Mouse (Mus musculus): ENCODE data around the gene Fam178b. TPM values are rescaled to one million over a fixed set of nuclear protein-coding genes. Genes with fewer than 3 reads are reported as not detected.
A peak's percentile ranks its signal among the peaks of the same experiment; 100 is the strongest.

Gene Fam178b
- polyA plus RNA-seq, 1 experiment from 2014 or later: 3.4 TPM

GRCm38 (mm10) chr1:36523332-36524013, 159.5 kb downstream of the Fam178b start:
- WGBS: 56% methylated on average over 9 of the region's 9 CpGs
- H3K27me3 ChIP-seq: no peaks in the 10 kb centered on the region
- H3K4me3 ChIP-seq: no peak overlapping the region
- H3K27ac ChIP-seq: 0 out of 2 replicates have a peak overlapping the region, but pooled peaks have one; percentile 18
- no peaks in the 10 kb centered on the region; the same call in 1 of the 2 replicates for H3K4me1 ChIP-seq
- H3K9ac ChIP-seq: no peak overlapping the region
- no peak for ATAC-seq (ENCODE audit: borderline replicate concordance, extremely low read depth, low FRiP score, low TSS enrichment)
- H3K9me3 ChIP-seq: no peaks in the 10 kb centered on the region
- no peak overlapping the region for H3K4me2 ChIP-seq
- peaks cover 69% of the 10 kb centered on the region for H3K36me3 ChIP-seq

DNA sequence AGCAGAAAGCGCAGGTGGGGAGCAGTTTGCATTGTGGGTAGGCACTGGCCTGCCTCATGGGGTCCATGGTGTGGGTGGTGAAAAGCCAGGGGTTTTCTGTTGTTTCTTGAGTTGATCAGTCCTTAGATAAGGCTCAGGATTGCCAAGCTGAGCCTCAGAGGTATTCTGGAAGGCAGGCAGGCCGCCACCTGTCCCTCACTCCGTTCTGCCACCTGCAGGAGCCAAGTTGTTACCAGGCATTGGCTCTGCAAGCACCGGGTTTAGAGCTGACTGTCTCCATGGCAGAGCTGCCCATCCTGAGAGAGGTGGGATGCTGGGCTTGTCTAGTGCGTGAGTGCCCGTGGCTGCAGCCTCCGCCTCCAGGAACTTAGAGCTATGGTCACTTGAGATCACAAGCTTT, 160.8 kb downstream of the Fam178b start:
- no peak overlapping the region for H3K27ac ChIP-seq
- peaks cover 69% of the 10 kb centered on the region for H3K36me3 ChIP-seq
- no peak for ATAC-seq (ENCODE audit: borderline replicate concordance, extremely low read depth, low FRiP score, low TSS enrichment)

GRCm38 (mm10) chr1:36519626-36520025, 163.4 kb downstream of the Fam178b start:
- Histone ChIP-seq H3K4me2 (no peak overlapping the region), H3K27me3 (no peaks in the 10 kb centered on the region), H3K9me3 (no peaks in the 10 kb centered on the region), H3K27ac (no peak overlapping the region), H3K36me3 (peaks cover 46% of the 10 kb centered on the region), H3K9ac (no peak overlapping the region), H3K4me1 (peaks cover 6% of the 10 kb centered on the region), H3K4me3 (no peak overlapping the region)
- ATAC-seq (ENCODE audit: borderline replicate concordance, extremely low read depth, low FRiP score, low TSS enrichment): no peak
- WGBS: 67% methylated on average over 11 of the region's 11 CpGs

More for the DNA sequence above, 160.8 kb downstream of the Fam178b start:
- no peaks in the 10 kb centered on the region for H3K4me1 ChIP-seq
- H3K4me2 ChIP-seq: no peak overlapping the region
- 84% methylated on average over 7 of the region's 7 CpGs for WGBS
- no peaks in the 10 kb centered on the region for H3K27me3 ChIP-seq
- H3K4me3 ChIP-seq: no peak overlapping the region
- no peak overlapping the region for H3K9ac ChIP-seq
- H3K9me3 ChIP-seq: no peaks in the 10 kb centered on the region

- Histone ChIP-seq H3K27ac (no peak overlapping the region), H3K4me3 (no peak overlapping the region), H3K4me1 (peaks cover 19% of the 10 kb centered on the region), H3K9me3 (no peaks in the 10 kb centered on the region), H3K4me2 (no peak overlapping the region), H3K9ac (no peak overlapping the region), H3K36me3 (peaks cover 38% of the 10 kb centered on the region), H3K27me3 (no peaks in the 10 kb centered on the region)
- 81% methylated on average over 3 of the region's 3 CpGs for WGBS
- no peak for ATAC-seq (ENCODE audit: borderline replicate concordance, extremely low read depth, low FRiP score, low TSS enrichment)
Measured at GRCm38 (mm10) chr1:36518259-36518658, 164.7 kb downstream of the Fam178b start.

DNA sequence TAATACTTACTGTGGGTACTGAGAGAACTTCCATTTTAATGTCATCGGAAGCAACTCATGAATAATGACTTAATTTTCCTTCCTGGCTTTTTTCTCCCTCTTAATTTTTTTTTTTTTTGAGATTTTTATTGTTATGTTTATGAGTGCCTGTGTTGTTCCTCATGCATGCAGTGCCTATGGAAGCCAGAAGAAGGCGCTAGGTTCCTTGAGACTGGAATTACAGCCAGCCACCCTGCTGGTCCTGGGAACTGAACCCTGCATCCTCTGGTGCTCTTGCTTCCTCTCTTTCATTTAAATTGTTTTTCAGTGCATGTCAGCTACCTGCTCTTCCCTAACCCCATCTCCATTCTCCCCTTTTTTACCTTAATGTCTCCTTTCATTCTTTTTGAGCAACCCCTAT, 169.3 kb downstream of the Fam178b start:
- no peak for ATAC-seq (ENCODE audit: borderline replicate concordance, extremely low read depth, low FRiP score, low TSS enrichment)
- Histone ChIP-seq H3K4me1 (peaks cover 25% of the 10 kb centered on the region), H3K4me3 (peak overlapping the region; percentile 100), H3K9ac (peak overlapping the region; percentile 90), H3K4me2 (peak overlapping the region; percentile 97), H3K27me3 (no peaks in the 10 kb centered on the region), H3K9me3 (0 out of 2 replicates have a peak, but pooled peaks cover 3% of the 10 kb centered on the region), H3K36me3 (0 out of 2 replicates have a peak, but pooled peaks cover 2% of the 10 kb centered on the region), H3K27ac (no peak overlapping the region)
- WGBS: 50% methylated on average over 2 of the region's 2 CpGs

DNA sequence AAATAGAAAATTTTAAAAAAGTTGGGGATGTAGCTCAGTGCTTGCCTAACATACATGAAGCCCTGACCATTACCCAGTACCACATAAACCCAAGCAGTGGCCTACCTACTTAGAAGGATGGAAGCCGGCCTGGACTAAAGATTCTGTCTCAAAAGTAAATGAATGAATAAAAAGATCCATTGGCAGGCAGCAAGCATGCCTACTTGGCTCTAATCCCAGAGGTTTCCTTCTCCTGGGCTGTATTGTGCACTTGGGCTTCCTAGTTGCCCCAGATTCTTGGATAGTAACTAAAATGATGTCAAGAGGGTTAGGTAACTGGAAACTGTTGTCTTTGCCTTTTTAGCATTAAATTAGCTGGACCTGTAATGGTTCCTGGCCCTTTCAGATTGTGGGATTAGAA, 169.7 kb downstream of the Fam178b start:
- Histone ChIP-seq H3K27ac (no peak overlapping the region), H3K27me3 (no peaks in the 10 kb centered on the region), H3K4me3 (peak overlapping the region; percentile 100), H3K4me2 (peak overlapping the region; percentile 97), H3K36me3 (no peaks in the 10 kb centered on the region), H3K9me3 (0 out of 2 replicates have a peak, but pooled peaks cover 3% of the 10 kb centered on the region), H3K4me1 (peaks cover 25% of the 10 kb centered on the region), H3K9ac (peak overlapping the region; percentile 90)
- 0% methylated on average over 1 of the region's 1 CpGs for WGBS
- no peak for ATAC-seq (ENCODE audit: borderline replicate concordance, extremely low read depth, low FRiP score, low TSS enrichment)

- H3K4me3 ChIP-seq: peak overlapping the region; percentile 100
- H3K9me3 ChIP-seq: 0 out of 2 replicates have a peak, but pooled peaks cover 3% of the 10 kb centered on the region
- no peaks in the 10 kb centered on the region for H3K36me3 ChIP-seq
- H3K27ac ChIP-seq: peak overlapping the region; percentile 99
- H3K27me3 ChIP-seq: no peaks in the 10 kb centered on the region
- H3K4me1 ChIP-seq: peaks cover 25% of the 10 kb centered on the region
- H3K9ac ChIP-seq: peak overlapping the region; percentile 90
- ATAC-seq (ENCODE audit: borderline replicate concordance, extremely low read depth, low FRiP score, low TSS enrichment): no peak
- H3K4me2 ChIP-seq: peak overlapping the region; percentile 97
- WGBS: 1% methylated on average over 16 of the region's 16 CpGs
Measured at GRCm38 (mm10) chr1:36512966-36513280, 170.1 kb downstream of the Fam178b start.

Small RNA genes lying within 50 kb of the gene (microRNA-seq; reads per million reads assigned to microRNA genes)
- gene Gm24133: not detected

Other genes with a start within 250 kb of the Fam178b start
- 47.0 and 49.5 TPM in 2 replicates for gene Lman2l, start 237.9 kb downstream of the Fam178b start, polyA plus RNA-seq (2015; fragmentation: Nextera tagmentation; extraction: Ambion mirVana)
- 10.8 and 12.5 TPM in 2 replicates for gene Cnnm4, start 211.6 kb downstream of the Fam178b start, polyA plus RNA-seq (2015; fragmentation: Nextera tagmentation; extraction: Ambion mirVana)
- 3.2 TPM in 2 replicates for gene Cnnm3, start 171.3 kb downstream of the Fam178b start, polyA plus RNA-seq (2015; fragmentation: Nextera tagmentation; extraction: Ambion mirVana)
- gene Ankrd23, start 146.3 kb downstream of the Fam178b start, polyA plus RNA-seq (2015; fragmentation: Nextera tagmentation; extraction: Ambion mirVana): 12.4 and 15.9 TPM in 2 replicates
- gene Gm42417, start 143.8 kb downstream of the Fam178b start, polyA plus RNA-seq (2015; fragmentation: Nextera tagmentation; extraction: Ambion mirVana): 0.25 TPM in 1 of 2 replicates, not detected in the other
- gene Ankrd39, start 135.7 kb downstream of the Fam178b start, polyA plus RNA-seq (2015; fragmentation: Nextera tagmentation; extraction: Ambion mirVana): 20.3 and 26.0 TPM in 2 replicates
- gene Sema4c, start 124.8 kb downstream of the Fam178b start, polyA plus RNA-seq (2015; fragmentation: Nextera tagmentation; extraction: Ambion mirVana): 19.3 and 19.9 TPM in 2 replicates
- gene Cox5b, start 8.3 kb upstream of the Fam178b start, polyA plus RNA-seq (2015; fragmentation: Nextera tagmentation; extraction: Ambion mirVana): 506 and 539 TPM in 2 replicates
- not detected in 2 replicates for gene 4933424G06Rik, start 27.0 kb upstream of the Fam178b start, polyA plus RNA-seq (2015; fragmentation: Nextera tagmentation; extraction: Ambion mirVana)
- 97.9 and 99.8 TPM in 2 replicates for gene Actr1b, start 31.2 kb upstream of the Fam178b start, polyA plus RNA-seq (2015; fragmentation: Nextera tagmentation; extraction: Ambion mirVana)
- gene Zap70, start 78.6 kb upstream of the Fam178b start, polyA plus RNA-seq (2015; fragmentation: Nextera tagmentation; extraction: Ambion mirVana): 0.79 and 1.5 TPM in 2 replicates

Data from lung, embryonic 15.5 days (tissue).